Mouse (Mus musculus): ENCODE results near the gene Ccdc85b.

DNA sequence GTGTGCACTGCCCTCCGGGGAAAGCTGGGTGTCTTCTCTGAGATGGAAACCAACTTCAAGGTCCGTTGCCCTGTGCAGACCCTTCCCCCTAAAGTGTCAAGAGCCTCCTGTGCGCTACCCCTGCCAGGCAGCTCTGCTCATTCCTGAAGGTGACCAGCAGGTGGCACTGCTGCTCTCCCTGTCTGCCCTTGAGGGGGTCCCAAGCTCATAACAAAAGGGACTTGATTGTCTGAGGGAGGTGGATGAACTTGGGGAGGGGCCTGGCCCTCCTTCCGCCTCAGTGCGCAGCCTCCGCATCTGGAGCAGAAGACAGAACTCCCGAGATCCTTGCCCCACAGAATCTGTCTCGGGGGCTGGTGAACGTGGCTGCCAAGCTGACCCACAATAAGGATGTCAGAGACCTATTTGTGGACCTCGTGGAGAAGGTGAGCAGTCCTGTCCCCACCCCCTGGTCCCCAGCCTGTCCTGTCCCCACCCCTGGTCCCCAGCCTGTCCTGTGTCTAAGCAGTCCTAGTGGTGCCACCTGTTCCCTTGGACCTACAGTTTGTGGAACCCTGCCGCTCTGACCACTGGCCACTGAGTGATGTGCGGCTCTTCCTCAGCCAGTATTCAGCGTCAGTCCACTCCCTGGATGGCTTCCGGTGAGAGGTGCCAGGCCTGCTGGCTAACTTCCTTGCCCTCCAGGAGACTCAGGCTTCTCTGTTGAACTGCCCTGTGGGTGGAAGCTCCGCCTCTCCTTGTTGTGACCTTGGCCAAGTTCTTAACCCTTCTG lies 6.3 kb upstream of the Ccdc85b start:
- peak; percentile 97 for TF ChIP-seq CTCF (IDR thresholded peaks at IDR 0.05; ENCODE audit: low read depth, low read length)
- no peak for TF ChIP-seq EP300 (IDR thresholded peaks at IDR 0.05; ENCODE audit: insufficient read depth, low read depth, low read length)

Measured in ES-Bruce4 (cell line).